Mouse (Mus musculus) NIH3T3 (cell line): ENCODE results near the gene Olfr551.
"Not testable (repeated sequence)": the region's sequence is repeated elsewhere in the genome, so short reads cannot be mapped to it uniquely, and the experiment has no call there.

Experiments used
- DNase-seq: peaks from one replicate; pipeline ENCODE4 v3.0.0-alpha.2; 2012; ENCODE audit warnings: low read depth

The Olfr551 gene

GRCm38 (mm10) chr7:102591786-102592185 lies at the start of gene Olfr551:
Olfr551 (minus strand) TSS chr7:102591886.
- no peak for DNase-seq

- DNase-seq = no peak
Observed at GRCm38 (mm10) chr7:102638132-102638531, 46.4 kb upstream of the Olfr551 start, which contains the start of gene Olfr554. Olfr554 (plus strand) TSS chr7:102638432.

DNA sequence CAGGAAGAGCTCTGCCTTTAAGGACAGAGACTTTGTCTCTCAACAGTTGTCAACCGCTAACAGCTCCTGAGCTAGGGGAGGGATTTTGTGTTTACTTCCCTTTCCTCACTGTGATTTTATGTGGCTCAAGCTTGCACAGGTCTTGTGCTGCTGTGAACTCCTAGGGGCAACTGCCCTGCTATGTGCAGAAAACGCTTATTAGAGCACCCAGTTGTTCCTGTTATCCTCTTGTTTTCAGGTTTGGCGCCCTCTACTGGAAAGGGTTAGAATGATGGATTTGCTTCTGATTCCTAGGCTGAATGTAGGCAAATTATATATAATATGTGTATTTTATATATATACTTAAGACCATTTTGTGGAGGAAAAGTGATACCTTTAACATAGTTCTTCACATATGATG lies 45.0 kb upstream of the Olfr551 start:
- DNase-seq = peak; percentile 70

- not testable (repeated sequence) for DNase-seq
Observed at GRCm38 (mm10) chr7:102620368-102620767, 28.7 kb upstream of the Olfr551 start.

DNA sequence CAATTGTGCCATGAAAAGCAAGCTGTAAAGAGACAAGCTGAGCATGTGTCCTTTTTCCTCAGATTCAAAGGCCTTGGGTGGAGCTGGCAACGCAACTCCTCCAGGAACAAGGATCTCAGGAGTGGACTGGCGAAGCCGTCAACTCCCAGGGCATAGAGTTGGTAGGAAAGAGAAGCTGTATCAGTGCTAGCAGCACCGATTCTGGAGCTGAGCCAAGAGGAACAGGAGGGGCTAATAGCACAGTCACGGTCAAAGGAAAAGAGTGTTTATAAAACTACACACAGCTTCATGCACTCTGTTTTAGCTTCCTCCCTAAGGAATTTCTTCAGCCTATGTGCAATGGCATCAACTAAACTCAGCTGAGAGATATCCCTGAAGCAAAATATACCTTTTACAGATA lies 27.9 kb upstream of the Olfr551 start:
- no peak for DNase-seq

DNA sequence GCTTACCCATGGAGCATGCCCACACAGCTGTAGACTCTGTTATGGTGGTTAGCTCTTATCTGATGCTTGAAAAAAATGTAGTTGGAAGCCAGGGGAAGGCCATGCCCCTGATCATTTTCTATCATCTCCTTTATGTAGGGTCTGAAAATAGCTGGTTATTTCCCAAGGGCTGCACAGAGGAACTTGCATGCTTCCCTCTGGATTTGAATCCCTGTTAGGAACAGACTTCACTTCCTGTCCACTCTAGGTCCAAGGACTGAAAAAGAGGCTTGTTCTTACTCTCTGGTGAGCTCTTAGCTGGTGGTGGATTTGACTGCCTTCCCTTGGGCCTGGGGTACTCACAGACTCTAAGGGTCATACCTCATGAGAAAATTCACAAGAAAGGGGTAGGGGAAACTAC lies 26.4 kb upstream of the Olfr551 start, which contains the start of gene Olfr553:
TSS of gene Olfr553 (minus strand) at position 101 of the 400 bp plus-strand sequence.
- DNase-seq = no peak

DNA sequence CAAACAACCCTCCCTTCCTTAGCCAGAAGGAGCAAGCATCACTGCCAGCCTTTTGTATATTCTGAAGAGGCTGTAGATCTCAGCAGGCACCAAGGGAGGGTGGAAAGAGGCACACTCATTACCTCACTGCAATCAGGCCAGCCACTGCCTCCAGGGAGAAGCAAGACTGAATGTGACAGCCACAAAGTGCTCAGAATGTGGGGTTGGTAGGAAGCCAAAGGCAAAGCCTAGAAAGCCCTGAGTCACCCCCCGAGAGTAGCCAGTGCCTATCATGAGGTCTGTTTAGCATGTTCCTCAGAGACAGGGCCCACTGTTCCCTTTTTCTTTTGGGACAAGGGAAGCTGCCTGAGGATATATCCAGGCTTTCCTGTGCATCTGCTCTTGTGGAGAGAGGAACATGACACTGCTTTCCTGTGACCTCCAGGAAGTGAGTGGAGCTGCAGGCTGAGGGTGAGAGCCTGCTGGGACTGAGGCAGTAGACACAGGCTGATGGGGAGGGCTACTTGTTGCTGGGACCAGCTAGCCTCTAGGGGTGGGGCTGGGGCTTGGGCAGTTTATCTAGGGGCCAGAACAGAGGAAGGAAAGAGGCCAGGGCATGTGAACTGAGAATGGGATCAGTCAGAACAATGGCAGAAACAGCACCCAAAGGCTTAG lies 5.8 kb upstream of the Olfr551 start, which contains the start of gene Olfr552:
TSS of gene Olfr552 (plus strand) at position 393 of the 654 bp plus-strand sequence.
- no peak for DNase-seq

DNA sequence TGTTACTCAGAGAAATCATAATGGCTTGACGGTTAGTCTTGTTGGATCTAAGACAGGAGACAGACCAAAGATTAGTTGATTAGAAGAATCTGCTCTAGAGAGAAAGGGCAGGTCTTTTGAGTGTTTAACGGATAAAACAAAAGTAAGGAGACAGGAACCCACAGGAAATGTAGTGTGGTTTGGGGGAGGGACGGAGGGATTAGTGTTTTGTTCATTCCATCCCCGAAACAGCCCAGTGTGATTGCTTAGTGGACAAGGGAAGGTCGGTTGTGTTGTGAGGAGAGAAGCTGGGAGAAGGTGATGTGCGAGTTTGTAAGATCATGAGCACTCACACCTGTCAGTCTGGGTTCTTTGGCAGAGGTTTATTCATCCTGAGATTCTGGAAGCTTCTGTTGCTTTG lies 15.7 kb downstream of the Olfr551 start:
- DNase-seq = no peak

GRCm38 (mm10) chr7:102573174-102573830 lies 18.4 kb downstream of the Olfr551 start:
- no peak for DNase-seq

DNA sequence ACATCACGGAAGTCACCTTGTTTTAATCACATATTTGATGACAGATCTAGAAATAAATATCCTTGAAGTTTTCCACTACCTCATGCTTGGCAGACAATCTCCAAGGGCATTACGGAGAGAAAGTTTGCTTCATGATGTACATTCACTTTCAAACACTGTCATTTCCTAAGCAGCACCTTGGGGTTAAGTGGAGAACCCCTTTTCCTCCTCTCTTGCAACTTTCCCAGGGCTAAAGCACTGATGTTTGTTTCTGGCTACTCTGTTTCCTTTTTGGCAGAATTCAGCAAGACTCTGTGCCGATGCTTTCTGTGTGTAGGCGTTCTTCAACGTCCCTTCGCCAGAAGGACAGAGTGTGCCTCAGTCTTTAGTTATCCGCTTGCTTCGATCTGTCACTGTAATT lies 20.5 kb downstream of the Olfr551 start, which contains the start of gene Olfr550:
TSS of gene Olfr550 (plus strand) at position 301 of the 400 bp plus-strand sequence.
- DNase-seq = no peak

- DNase-seq = no peak
Observed at GRCm38 (mm10) chr7:102566219-102566618, 25.5 kb downstream of the Olfr551 start.

DNA sequence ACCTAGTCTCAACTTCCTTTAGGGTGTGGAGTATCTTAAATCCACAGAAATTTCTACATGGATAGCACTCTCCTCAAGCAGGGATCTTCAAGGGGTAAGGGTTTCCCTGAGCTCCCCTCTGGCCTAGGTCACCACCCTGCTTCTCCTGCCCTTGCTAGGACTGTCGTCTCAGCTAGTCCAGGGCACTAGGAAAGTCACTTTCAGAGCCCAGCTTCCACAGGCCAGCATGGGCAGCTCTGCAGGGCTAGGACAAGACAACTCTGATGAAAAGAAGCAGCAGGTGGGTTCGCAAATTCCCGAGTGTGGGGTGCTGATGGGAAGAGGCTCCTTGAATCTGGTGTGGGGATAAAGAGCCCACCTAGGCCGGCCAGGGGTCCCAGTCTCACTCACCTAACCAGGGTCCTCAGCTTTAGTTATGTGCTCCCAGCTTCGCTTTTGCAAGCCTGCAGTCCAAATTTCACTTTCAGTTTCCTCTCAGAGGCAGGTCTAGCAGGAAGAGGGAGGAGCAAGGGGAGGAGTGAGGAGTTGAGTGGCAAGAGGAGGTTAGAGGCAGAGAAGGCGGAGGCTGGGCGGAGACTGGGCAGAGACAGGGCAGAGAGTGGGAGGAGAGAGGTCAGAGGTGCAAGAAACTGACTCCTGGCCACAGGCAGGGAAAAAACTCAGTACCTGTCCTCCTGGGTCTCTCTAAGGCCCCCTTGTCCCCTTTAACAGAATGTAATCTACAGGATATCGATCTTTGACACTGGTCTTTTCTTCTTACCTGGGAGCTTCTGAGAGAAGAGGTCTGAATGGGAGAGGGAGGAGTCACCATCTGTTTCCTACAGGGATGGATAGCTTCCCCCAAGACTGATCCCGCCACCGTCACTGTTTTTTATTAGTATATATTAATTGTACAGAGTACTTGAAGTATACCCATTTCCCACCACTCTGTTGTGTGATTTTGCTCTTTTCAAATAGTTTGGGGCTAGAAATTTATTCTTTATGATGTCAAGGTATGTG lies 26.4 kb downstream of the Olfr551 start, which contains the start of gene Trim21:
TSS of gene Trim21 (minus strand) at position 488 of the 999 bp plus-strand sequence.
- peak; percentile 89 for DNase-seq

- DNase-seq = no peak
Observed at GRCm38 (mm10) chr7:102553279-102553678, 38.4 kb downstream of the Olfr551 start.

DNA sequence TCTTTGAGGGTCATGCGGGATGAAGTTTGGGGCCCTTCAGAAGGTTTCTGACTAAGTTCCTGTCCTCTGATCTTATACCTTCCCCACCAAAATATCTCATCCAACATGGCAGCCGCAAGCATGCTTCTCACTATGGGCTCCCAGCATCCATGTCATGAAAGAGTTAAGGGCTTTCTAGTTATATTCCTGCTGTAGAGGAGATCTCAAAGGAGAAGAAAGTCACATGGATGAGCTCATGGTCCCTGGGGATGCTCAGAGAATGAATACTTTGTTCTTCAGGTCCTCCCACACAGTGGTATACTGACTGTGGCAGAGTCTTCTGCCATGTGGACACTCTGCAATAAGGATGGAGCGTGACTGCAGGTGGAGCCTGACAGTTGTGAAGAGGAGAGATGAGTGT lies 42.1 kb downstream of the Olfr551 start, which contains the start of gene Olfr549:
TSS of gene Olfr549 (plus strand) at position 301 of the 400 bp plus-strand sequence.
- no peak for DNase-seq

- no peak for DNase-seq
Observed at GRCm38 (mm10) chr7:102541251-102541650, 50.4 kb downstream of the Olfr551 start.

DNA sequence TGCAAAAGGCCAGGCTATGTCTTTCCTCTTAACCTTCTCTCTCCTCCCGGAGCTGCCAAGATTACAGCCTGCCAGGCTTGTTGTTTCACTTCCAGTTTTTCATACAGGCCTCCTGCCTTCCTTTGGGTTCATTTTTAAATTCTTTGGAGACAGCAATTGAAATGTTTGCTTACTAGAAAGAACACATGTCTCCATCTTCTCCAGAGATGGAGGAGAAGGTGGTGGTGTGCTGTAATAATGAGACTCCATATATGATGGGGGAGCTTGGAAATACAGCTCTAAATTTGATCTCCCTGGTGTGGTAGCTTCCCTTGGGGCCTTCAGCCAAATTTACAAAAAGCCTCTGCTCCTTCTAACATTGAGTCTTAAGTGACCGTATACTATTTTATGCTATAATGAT lies 51.1 kb downstream of the Olfr551 start, which contains the start of gene Olfr548-ps1:
TSS of gene Olfr548-ps1 (plus strand) at position 301 of the 400 bp plus-strand sequence.
- no peak for DNase-seq

- DNase-seq = no peak
Observed at GRCm38 (mm10) chr7:102534449-102534848, 57.2 kb downstream of the Olfr551 start, which contains the start of gene Olfr547. Olfr547 (plus strand) TSS chr7:102534749.
